18 mouse cellular contexts compared by ENCODE assay signal in genomic region chr1:42186295-42186694, GRCm38 (mm10).
"Had no signal": no experiment of that assay in that cellular context is flagged by ENCODE, and none has a peak within 500 bp of the region (broad histone marks: within the 10 kb centered on the region; RNA-seq: fewer than 3 reads in every experiment).

No protein-coding gene starts in this region.

- H3K9ac ChIP-seq: lung, embryonic 14.5 days; midbrain, embryonic 13.5 days; midbrain, embryonic 15.5 days; neural tube, embryonic 13.5 days; neural tube, embryonic 15.5 days had no signal

- DNase-seq: lung, adult 18-20 months; lung, embryonic 14.5 days; lung, postnatal 10 days; lung, postnatal 4 days; retina, postnatal 1 day; right cerebral cortex, adult 18-20 months; right cerebral cortex, postnatal 25 days; right cerebral cortex, postnatal 4 days; spleen, adult 18-20 months; thymus, adult 18-20 months; thymus, postnatal 14 days; thymus, postnatal 36 days had no signal

- H3K9me3 ChIP-seq: midbrain, embryonic 10.5 days; midbrain, embryonic 13.5 days; midbrain, embryonic 15.5 days; neural tube, embryonic 13.5 days; neural tube, embryonic 15.5 days had no signal

- H3K4me2 ChIP-seq: lung, embryonic 14.5 days; midbrain, embryonic 13.5 days; midbrain, embryonic 15.5 days; neural tube, embryonic 13.5 days; neural tube, embryonic 15.5 days had no signal

- H3K4me3 ChIP-seq: midbrain, embryonic 10.5 days; midbrain, embryonic 13.5 days; midbrain, embryonic 15.5 days; myocyte; neural tube, embryonic 13.5 days; neural tube, embryonic 15.5 days had no signal

- H3K36me3 ChIP-seq: midbrain, embryonic 10.5 days; midbrain, embryonic 13.5 days; midbrain, embryonic 15.5 days; neural tube, embryonic 13.5 days; neural tube, embryonic 15.5 days had no signal

- H3K27ac ChIP-seq: midbrain, embryonic 10.5 days; midbrain, embryonic 13.5 days; midbrain, embryonic 15.5 days; neural tube, embryonic 13.5 days; neural tube, embryonic 15.5 days had no signal

- H3K4me1 ChIP-seq: midbrain, embryonic 10.5 days; midbrain, embryonic 13.5 days; midbrain, embryonic 15.5 days; neural tube, embryonic 13.5 days; neural tube, embryonic 15.5 days had no signal

- H3K27me3 ChIP-seq: midbrain, embryonic 13.5 days; midbrain, embryonic 15.5 days; neural tube, embryonic 13.5 days; neural tube, embryonic 15.5 days had no signal

- ATAC-seq: midbrain, embryonic 13.5 days; midbrain, embryonic 15.5 days had no signal
